Mouse (Mus musculus): ENCODE data around the gene Pabpc6. TPM values are rescaled to one million over a fixed set of nuclear protein-coding genes. Genes with fewer than 3 reads are reported as not detected.

The Pabpc6 gene
- not detected in 2 replicates for total RNA-seq (2014; fragmentation: Nextera tagmentation)
- 0.11 TPM in 1 of 2 replicates, not detected in the other for total RNA-seq (2017)
- not detected in 2 replicates for polyA plus RNA-seq (2012)

DNA sequence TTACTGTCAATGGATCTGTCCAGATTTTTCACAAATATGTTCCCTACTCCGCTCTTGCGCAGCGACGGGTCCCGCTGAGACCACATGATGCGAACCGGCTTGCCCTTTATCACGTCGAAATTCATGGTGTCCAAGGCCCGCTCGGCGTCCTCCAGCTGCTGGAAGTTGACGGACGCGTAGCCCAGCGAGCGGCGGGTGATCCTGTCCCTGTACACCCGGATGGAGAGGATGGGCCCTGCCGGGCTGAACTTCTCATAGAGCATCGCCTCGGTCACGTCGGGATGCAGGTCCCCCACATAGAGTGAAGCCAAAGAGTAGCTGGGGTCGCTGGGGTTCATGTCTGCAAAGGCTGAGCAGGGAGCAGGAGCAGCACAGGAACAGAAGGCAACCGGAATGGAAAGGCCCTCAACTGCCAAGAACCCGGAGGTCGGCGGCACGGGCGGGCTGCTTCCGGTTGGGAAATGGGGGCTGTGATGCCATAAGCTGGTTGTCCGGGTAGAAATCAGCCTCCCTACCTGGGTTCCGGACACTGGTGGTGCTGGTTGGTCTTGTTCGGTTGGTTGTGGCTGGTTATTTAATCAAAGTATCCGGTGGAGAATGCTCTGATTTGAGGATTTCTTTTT, at the start of gene Pabpc6:
Gene Pabpc6 (minus strand): TSS at position 435 of the 623 bp plus-strand sequence.
- Histone ChIP-seq H3K27me3 (ENCODE audit: insufficient read depth, low read length) (no peaks in the 10 kb centered on the region), H3K36me3 (replicated peaks) (no peaks in the 10 kb centered on the region), H3K4me1 (ENCODE audit: insufficient read depth, low read depth, low read length) (no peaks in the 10 kb centered on the region), H3K4me3 (ENCODE audit: low read depth, low read length) (no peak within 1 kb of the TSS), H3K9me3 (replicated peaks) (peaks cover 10% of the 10 kb centered on the region; the same call in 1 of the 2 replicates)
- DNase-seq (ENCODE audit: low spot score): no peak
- ATAC-seq (ENCODE audit: extremely low read depth, insufficient number of reproducible peaks, low FRiP score, poor library complexity, severe bottlenecking): no peak
- no peak for TF ChIP-seq POLR2AphosphoS5 (IDR thresholded peaks at IDR 0.05; ENCODE audit: insufficient replicate concordance, low read depth, low read length)
- no peak for TF ChIP-seq GATA1 (IDR thresholded peaks at IDR 0.05; ENCODE audit: borderline replicate concordance, low read length)
- no peak for TF ChIP-seq TAL1 (conservative IDR thresholded peaks at IDR 0.05; ENCODE audit: low read depth, low read length)
- TF ChIP-seq GATA2 (IDR thresholded peaks at IDR 0.05; ENCODE audit: borderline replicate concordance, low read depth, low read length): no peak
- TF ChIP-seq CTCF (IDR thresholded peaks at IDR 0.05; ENCODE audit: low read depth, low read length): no peak

DNA sequence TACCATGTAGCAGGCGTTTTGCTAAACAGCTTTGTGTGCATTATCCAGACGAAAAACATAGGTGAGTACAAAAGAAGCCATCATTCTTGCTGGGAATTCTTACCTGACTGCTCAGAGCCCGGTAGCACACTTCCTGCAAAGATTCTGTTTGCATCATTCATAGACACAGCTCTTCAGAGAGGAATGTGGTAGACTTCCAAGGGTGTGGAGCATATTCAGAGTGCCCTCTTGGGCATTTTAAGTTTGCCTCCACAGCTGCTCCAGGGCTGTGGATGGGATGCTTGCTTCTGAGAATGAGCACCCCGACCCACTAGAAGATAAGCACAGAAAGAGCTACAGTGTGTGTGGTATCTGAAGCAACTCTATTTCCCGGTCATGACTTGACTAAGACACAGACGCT, 41.4 kb upstream of the Pabpc6 start:
- Histone ChIP-seq H3K27me3 (ENCODE audit: insufficient read depth, low read length) (no peaks in the 10 kb centered on the region; the same call in 1 of the 2 replicates), H3K36me3 (replicated peaks) (no peaks in the 10 kb centered on the region), H3K4me1 (ENCODE audit: insufficient read depth, low read depth, low read length) (no peaks in the 10 kb centered on the region), H3K9me3 (replicated peaks) (no peaks in the 10 kb centered on the region), H3K4me3 (ENCODE audit: low read depth, low read length) (no peak overlapping the region)
- no peak for DNase-seq (ENCODE audit: low spot score)
- TF ChIP-seq TAL1 (conservative IDR thresholded peaks at IDR 0.05; ENCODE audit: low read depth, low read length) (no peak), CTCF (IDR thresholded peaks at IDR 0.05; ENCODE audit: low read depth, low read length) (no peak), GATA2 (IDR thresholded peaks at IDR 0.05; ENCODE audit: borderline replicate concordance, low read depth, low read length) (no peak), GATA1 (IDR thresholded peaks at IDR 0.05; ENCODE audit: borderline replicate concordance, low read length) (no peak), POLR2AphosphoS5 (IDR thresholded peaks at IDR 0.05; ENCODE audit: insufficient replicate concordance, low read depth, low read length) (no peak)
- ATAC-seq (ENCODE audit: extremely low read depth, insufficient number of reproducible peaks, low FRiP score, poor library complexity, severe bottlenecking): no peak

DNA sequence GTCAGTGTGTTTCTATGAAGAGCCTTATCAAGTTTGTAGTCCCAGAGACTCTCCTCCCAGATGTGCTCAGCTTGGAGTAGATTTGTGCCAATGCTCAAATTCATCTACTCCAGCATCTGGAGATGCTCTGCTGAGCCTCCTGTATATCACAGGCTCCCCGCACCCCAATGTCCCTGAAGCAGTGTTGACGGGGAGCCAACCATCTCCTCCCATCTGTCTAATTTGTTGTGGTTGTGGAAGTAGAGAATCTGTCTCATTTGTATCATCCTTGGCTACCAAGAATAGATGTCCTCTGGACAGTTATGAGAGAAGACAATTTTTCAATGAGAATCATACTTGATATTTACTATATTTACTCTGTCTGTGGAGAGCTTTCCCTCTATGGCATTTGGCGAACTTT, 39.4 kb upstream of the Pabpc6 start:
- Histone ChIP-seq H3K36me3 (replicated peaks) (no peaks in the 10 kb centered on the region), H3K27me3 (ENCODE audit: insufficient read depth, low read length) (no peaks in the 10 kb centered on the region; the same call in 1 of the 2 replicates), H3K9me3 (replicated peaks) (no peaks in the 10 kb centered on the region), H3K4me1 (ENCODE audit: insufficient read depth, low read depth, low read length) (no peaks in the 10 kb centered on the region), H3K4me3 (ENCODE audit: low read depth, low read length) (no peak overlapping the region)
- DNase-seq (ENCODE audit: low spot score) (no peak), ATAC-seq (ENCODE audit: extremely low read depth, insufficient number of reproducible peaks, low FRiP score, poor library complexity, severe bottlenecking) (no peak)
- TF ChIP-seq CTCF (IDR thresholded peaks at IDR 0.05; ENCODE audit: low read depth, low read length) (no peak), POLR2AphosphoS5 (IDR thresholded peaks at IDR 0.05; ENCODE audit: insufficient replicate concordance, low read depth, low read length) (no peak), GATA2 (IDR thresholded peaks at IDR 0.05; ENCODE audit: borderline replicate concordance, low read depth, low read length) (no peak), GATA1 (IDR thresholded peaks at IDR 0.05; ENCODE audit: borderline replicate concordance, low read length) (no peak), TAL1 (conservative IDR thresholded peaks at IDR 0.05; ENCODE audit: low read depth, low read length) (no peak)

DNA sequence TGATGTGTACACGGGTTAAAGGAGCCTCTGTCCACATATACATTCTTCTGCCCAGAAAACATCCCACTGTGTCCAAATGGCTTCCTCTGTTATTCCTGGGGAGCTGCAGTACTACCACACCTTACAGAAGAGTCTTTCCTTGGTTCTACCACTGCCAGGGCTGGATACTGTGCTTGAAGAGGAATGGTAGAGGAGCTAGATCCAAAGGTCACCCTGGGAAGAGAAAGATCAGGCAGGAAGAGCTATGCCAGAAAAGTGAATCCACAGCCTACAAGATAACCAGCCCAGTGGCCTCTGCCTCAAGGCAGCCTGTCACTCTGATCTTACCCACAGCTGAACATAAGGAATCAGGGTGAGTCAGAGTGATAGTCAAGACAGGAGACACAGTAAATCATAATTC, 37.8 kb upstream of the Pabpc6 start:
- Histone ChIP-seq H3K27me3 (ENCODE audit: insufficient read depth, low read length) (no peaks in the 10 kb centered on the region; the same call in 1 of the 2 replicates), H3K4me1 (ENCODE audit: insufficient read depth, low read depth, low read length) (no peaks in the 10 kb centered on the region), H3K9me3 (replicated peaks) (no peaks in the 10 kb centered on the region), H3K36me3 (replicated peaks) (no peaks in the 10 kb centered on the region), H3K4me3 (ENCODE audit: low read depth, low read length) (no peak overlapping the region)
- no peak for ATAC-seq (ENCODE audit: extremely low read depth, insufficient number of reproducible peaks, low FRiP score, poor library complexity, severe bottlenecking)
- TF ChIP-seq POLR2AphosphoS5 (IDR thresholded peaks at IDR 0.05; ENCODE audit: insufficient replicate concordance, low read depth, low read length) (no peak), GATA1 (IDR thresholded peaks at IDR 0.05; ENCODE audit: borderline replicate concordance, low read length) (no peak), GATA2 (IDR thresholded peaks at IDR 0.05; ENCODE audit: borderline replicate concordance, low read depth, low read length) (no peak), TAL1 (conservative IDR thresholded peaks at IDR 0.05; ENCODE audit: low read depth, low read length) (no peak), CTCF (IDR thresholded peaks at IDR 0.05; ENCODE audit: low read depth, low read length) (no peak)
- no peak for DNase-seq (ENCODE audit: low spot score)

DNA sequence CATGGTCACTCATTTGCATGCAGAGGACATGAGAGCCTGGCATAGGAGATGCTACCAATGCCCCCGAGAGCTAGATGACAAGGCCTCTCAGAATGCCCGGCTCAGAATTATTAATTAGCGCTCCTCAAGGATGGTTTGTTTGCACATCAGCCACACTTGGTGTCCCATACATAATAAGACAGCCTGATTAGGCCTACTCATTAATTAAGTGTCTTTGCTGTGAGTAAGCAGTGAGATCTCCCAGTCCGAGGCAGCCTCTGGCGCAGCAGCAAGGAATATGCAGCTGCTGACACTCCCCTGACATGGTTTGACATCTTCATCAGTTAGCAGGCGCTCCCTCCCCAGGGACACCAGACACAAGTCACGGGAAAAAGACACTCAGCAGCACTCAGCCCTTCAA, 28.2 kb upstream of the Pabpc6 start:
- Histone ChIP-seq H3K36me3 (replicated peaks) (no peaks in the 10 kb centered on the region), H3K27me3 (ENCODE audit: insufficient read depth, low read length) (no peaks in the 10 kb centered on the region), H3K9me3 (replicated peaks) (no peaks in the 10 kb centered on the region), H3K4me1 (ENCODE audit: insufficient read depth, low read depth, low read length) (no peaks in the 10 kb centered on the region), H3K4me3 (ENCODE audit: low read depth, low read length) (no peak overlapping the region)
- DNase-seq (ENCODE audit: low spot score) (no peak), ATAC-seq (ENCODE audit: extremely low read depth, insufficient number of reproducible peaks, low FRiP score, poor library complexity, severe bottlenecking) (no peak)
- TF ChIP-seq TAL1 (conservative IDR thresholded peaks at IDR 0.05; ENCODE audit: low read depth, low read length) (no peak), POLR2AphosphoS5 (IDR thresholded peaks at IDR 0.05; ENCODE audit: insufficient replicate concordance, low read depth, low read length) (no peak), CTCF (IDR thresholded peaks at IDR 0.05; ENCODE audit: low read depth, low read length) (no peak), GATA1 (IDR thresholded peaks at IDR 0.05; ENCODE audit: borderline replicate concordance, low read length) (no peak), GATA2 (IDR thresholded peaks at IDR 0.05; ENCODE audit: borderline replicate concordance, low read depth, low read length) (no peak)

DNA sequence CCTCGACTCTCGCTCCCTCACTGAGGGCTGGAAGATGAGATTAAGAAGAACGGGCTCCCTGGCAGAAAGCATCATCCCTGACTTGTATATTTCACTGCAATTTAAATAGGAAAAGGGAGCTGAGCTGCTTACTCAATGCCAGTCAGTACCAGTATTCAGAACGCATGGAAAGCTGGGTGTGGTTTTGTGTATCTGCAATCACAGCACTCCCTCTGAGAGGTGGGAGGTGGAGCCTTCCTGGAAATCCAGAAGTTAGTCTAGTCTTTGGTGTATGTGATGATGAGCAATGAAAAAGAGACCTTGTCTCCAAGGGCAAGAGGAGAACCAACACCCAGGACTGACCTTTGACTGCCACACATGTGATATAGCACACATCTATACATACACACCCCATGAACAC, 21.7 kb upstream of the Pabpc6 start:
- Histone ChIP-seq H3K4me3 (ENCODE audit: low read depth, low read length) (no peak overlapping the region), H3K4me1 (ENCODE audit: insufficient read depth, low read depth, low read length) (no peaks in the 10 kb centered on the region), H3K27me3 (ENCODE audit: insufficient read depth, low read length) (no peaks in the 10 kb centered on the region), H3K36me3 (replicated peaks) (no peaks in the 10 kb centered on the region), H3K9me3 (replicated peaks) (no peaks in the 10 kb centered on the region; the same call in 1 of the 2 replicates)
- TF ChIP-seq CTCF (IDR thresholded peaks at IDR 0.05; ENCODE audit: low read depth, low read length): no peak
- TF ChIP-seq GATA2 (IDR thresholded peaks at IDR 0.05; ENCODE audit: borderline replicate concordance, low read depth, low read length): no peak
- no peak for TF ChIP-seq POLR2AphosphoS5 (IDR thresholded peaks at IDR 0.05; ENCODE audit: insufficient replicate concordance, low read depth, low read length)
- TF ChIP-seq GATA1 (IDR thresholded peaks at IDR 0.05; ENCODE audit: borderline replicate concordance, low read length): no peak
- TF ChIP-seq TAL1 (conservative IDR thresholded peaks at IDR 0.05; ENCODE audit: low read depth, low read length): no peak
- ATAC-seq (ENCODE audit: extremely low read depth, insufficient number of reproducible peaks, low FRiP score, poor library complexity, severe bottlenecking) (no peak), DNase-seq (ENCODE audit: low spot score) (no peak)
